Mouse (Mus musculus): Measurements from ENCODE around the gene Twsg1.

DNA sequence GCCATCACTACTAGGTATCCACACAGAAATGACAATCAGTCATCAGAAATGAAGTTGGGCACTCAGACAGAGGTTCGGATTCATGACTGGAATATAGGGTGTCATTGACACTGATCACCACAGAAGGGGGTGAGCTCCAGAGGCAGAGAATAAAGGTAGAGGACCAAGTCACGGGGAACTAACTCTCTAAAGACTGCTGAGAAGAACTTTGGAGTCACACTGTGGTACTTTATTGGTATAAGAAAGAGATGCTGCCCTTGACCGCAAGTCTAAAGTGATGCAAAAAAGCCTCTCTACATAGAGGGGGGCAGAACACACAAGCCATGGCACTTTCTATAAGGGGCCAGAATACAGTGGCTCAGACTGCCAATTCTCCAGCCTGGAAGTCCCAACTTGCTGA is 5.1 kb upstream of the Twsg1 start:
- TF ChIP-seq POLR2A (IDR thresholded peaks at IDR 0.05; ENCODE audit: borderline replicate concordance, control insufficient read depth, low read depth, low read length) (no peak), CTCF (IDR thresholded peaks at IDR 0.05; ENCODE audit: control insufficient read depth, insufficient read depth, low read length) (no peak)
